Mouse (Mus musculus): ENCODE results near the gene Pspn. TPM values are rescaled to one million over a fixed set of nuclear protein-coding genes. Genes with fewer than 3 reads are reported as not detected.

Gene Pspn
- total and polyA plus RNA-seq, 3 experiments, result 1.0 TPM; not detected in 2

DNA sequence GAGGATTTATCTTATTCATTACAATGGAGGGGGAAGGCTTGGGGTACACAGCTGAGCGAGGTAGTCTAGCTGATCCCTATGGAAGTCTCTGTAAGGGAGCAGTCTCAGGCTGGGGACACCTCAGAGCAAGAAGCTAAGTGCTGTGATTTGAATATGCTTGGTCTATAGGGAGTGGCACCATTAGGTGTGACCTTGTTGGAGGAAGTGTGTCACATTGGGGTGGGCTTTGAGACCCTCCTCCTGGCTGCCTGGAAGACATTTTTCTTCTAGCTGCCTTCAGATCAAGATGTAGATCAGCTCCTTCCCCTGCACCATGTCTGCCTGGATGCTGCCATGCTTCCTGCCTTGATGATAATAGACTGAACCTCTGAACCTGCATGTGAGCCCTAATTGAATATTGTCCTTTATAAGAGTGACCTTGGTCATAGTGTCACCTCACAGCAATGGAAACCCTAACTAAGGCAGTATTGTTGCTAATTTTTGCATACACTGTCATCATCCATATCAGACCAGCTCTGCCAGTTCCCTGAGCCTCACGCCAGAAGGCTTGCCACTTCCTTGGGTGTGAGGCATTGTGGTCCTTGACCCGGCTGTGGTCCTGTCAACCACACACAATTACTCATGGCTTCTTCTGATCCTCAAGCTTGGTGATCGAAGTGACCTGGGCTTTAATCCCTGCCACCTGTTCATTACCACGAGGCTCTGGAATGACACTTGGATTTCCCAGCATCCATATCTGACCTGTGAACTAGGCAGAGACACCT lies 37.0 kb downstream of the Pspn start:
- Histone ChIP-seq H3K9me3 (replicated peaks; ENCODE audit: insufficient read depth, low read length) (no peaks in the 10 kb centered on the region), H3K27me3 (ENCODE audit: control insufficient read depth in 1 of 2, insufficient read depth in 2 of 2, low read length in 2 of 2) (peaks cover 7 to 23% of the 10 kb centered on the region in 2 experiments), H3K36me3 (ENCODE audit: control insufficient read depth in 1 of 2, insufficient read depth in 2 of 2, low read length in 2 of 2) (peaks cover 0 to 1% of the 10 kb centered on the region in 2 experiments; a peak in 1 of 4 replicates), H3K4me1 (ENCODE audit: control insufficient read depth in 1 of 2, insufficient read depth in 2 of 2, low read length in 2 of 2) (peaks cover 0 to 3% of the 10 kb centered on the region in 2 experiments; a peak in 2 of 4 replicates), H3K4me3 (ENCODE audit: control insufficient read depth in 1 of 2, insufficient read depth in 1 of 2, low read depth in 2 of 2, low read length in 2 of 2) (no peak overlapping the region), H3K27ac (ENCODE audit: control insufficient read depth, low read depth, low read length) (no peak overlapping the region), H3K79me2 (ENCODE audit: control insufficient read depth, insufficient read depth, low read length, poor library complexity) (no peaks in the 10 kb centered on the region), H3K9ac (ENCODE audit: control insufficient read depth, low read depth, low read length, poor library complexity, severe bottlenecking) (no peak overlapping the region)
- TF ChIP-seq ZMIZ1 (IDR thresholded peaks at IDR 0.05; ENCODE audit: low read depth, low read length) (no peak), GABPA (IDR thresholded peaks at IDR 0.05; ENCODE audit: low read depth, low read length) (no peak), EP300 (IDR thresholded peaks at IDR 0.05; ENCODE audit: low read depth in 1 of 2, low read length in 2 of 2) (no peak), CHD2 (IDR thresholded peaks at IDR 0.05; ENCODE audit: low read length) (no peak), USF2 (IDR thresholded peaks at IDR 0.05; ENCODE audit: borderline replicate concordance in 1 of 2, insufficient read depth in 1 of 2, low read depth in 1 of 2, low read length in 2 of 2) (no peak), MYB (IDR thresholded peaks at IDR 0.05; ENCODE audit: low read depth, low read length) (no peak), HCFC1 (IDR thresholded peaks at IDR 0.05; ENCODE audit: low read depth, low read length) (no peak), MXI1 (IDR thresholded peaks at IDR 0.05; ENCODE audit: low read depth, low read length) (no peak), GATA1 (IDR thresholded peaks at IDR 0.05; ENCODE audit: low read depth, low read length) (no peak)
- no peak for DNase-seq (ENCODE audit: low read depth, low spot score)

DNA sequence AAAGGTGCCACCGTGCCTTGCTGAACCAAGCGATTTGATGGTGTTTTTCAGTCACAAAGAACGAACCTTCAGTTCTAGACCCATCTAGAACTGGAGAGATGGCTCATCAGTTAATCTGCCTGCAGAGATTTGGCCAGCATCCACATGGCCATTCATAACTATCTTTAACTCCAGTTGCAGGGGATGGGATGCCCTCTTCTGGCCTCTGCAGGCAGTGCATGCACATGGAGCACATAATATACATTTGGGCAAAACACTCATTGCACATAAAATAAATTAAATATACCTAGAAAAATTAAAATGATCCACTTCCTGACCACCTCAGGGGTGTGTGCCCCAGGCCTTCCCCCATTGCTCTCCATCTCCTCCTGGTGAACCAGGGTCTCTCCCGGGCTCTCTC lies 37.9 kb downstream of the Pspn start:
- TF ChIP-seq MYB (IDR thresholded peaks at IDR 0.05; ENCODE audit: low read depth, low read length) (no peak), ZC3H11A (IDR thresholded peaks at IDR 0.05; ENCODE audit: low read depth, low read length) (peak; percentile 8; the same call in 1 of the 2 replicates), CTCF (IDR thresholded peaks at IDR 0.05 in 2 of 3, conservative IDR thresholded peaks at IDR 0.05 in 1 of 3; ENCODE audit: control insufficient read depth in 1 of 3, insufficient read depth in 1 of 3, low read depth in 2 of 3, low read length in 3 of 3, poor library complexity in 1 of 3, severe bottlenecking in 1 of 3) (peak; percentile 36 to 51 (median 44); a peak in 5 of 6 replicates), POLR2AphosphoS2 (IDR thresholded peaks at IDR 0.05; ENCODE audit: low read length) (no peak), USF1 (IDR thresholded peaks at IDR 0.05; ENCODE audit: low read depth, low read length) (no peak), GATA1 (IDR thresholded peaks at IDR 0.05; ENCODE audit: low read depth, low read length) (no peak), RAD21 (IDR thresholded peaks at IDR 0.05; ENCODE audit: low read depth, low read length) (peak; percentile 36), TCF12 (IDR thresholded peaks at IDR 0.05; ENCODE audit: low read depth, low read length) (no peak), SMC3 (IDR thresholded peaks at IDR 0.05; ENCODE audit: low read depth, low read length) (peak; percentile 20; the same call in 1 of the 2 replicates), TBP (IDR thresholded peaks at IDR 0.05; ENCODE audit: low read depth, low read length) (no peak), KAT2A (conservative IDR thresholded peaks at IDR 0.05; ENCODE audit: low read depth, low read length) (no peak)
- Histone ChIP-seq H3K9ac (ENCODE audit: control insufficient read depth, low read depth, low read length, poor library complexity, severe bottlenecking) (no peak overlapping the region), H3K4me1 (ENCODE audit: control insufficient read depth in 1 of 2, insufficient read depth in 2 of 2, low read length in 2 of 2) (peaks cover 0 to 6% of the 10 kb centered on the region in 2 experiments; a peak in 2 of 4 replicates), H3K4me3 (ENCODE audit: control insufficient read depth in 1 of 2, insufficient read depth in 1 of 2, low read depth in 2 of 2, low read length in 2 of 2) (no peak overlapping the region), H3K27me3 (ENCODE audit: control insufficient read depth in 1 of 2, insufficient read depth in 2 of 2, low read length in 2 of 2) (peaks cover 7 to 15% of the 10 kb centered on the region in 2 experiments), H3K79me2 (ENCODE audit: control insufficient read depth, insufficient read depth, low read length, poor library complexity) (no peaks in the 10 kb centered on the region), H3K36me3 (ENCODE audit: control insufficient read depth in 1 of 2, insufficient read depth in 2 of 2, low read length in 2 of 2) (peaks cover 0 to 2% of the 10 kb centered on the region in 2 experiments; a peak in 1 of 4 replicates), H3K9me3 (replicated peaks; ENCODE audit: insufficient read depth, low read length) (no peaks in the 10 kb centered on the region), H3K27ac (ENCODE audit: control insufficient read depth, low read depth, low read length) (no peak overlapping the region)
- peak; percentile 25 for DNase-seq (ENCODE audit: low read depth, low spot score)
